Mouse (Mus musculus) embryonic facial prominence, embryonic 15.5 days (tissue): Measurements from ENCODE around the gene Rec8. TPM values are rescaled to one million over a fixed set of nuclear protein-coding genes. Genes with fewer than 3 reads are reported as not detected.

Experiments used
- ATAC-seq: fragments of 200-750 bp; cut with Nextera tagmentation; 2 replicates; pipeline ENCODE4 v1.8.0; 2017; ENCODE audit warnings: low read depth, moderate TSS enrichment; ENCODE audit not compliant: insufficient number of reproducible peaks, low FRiP score, low TSS enrichment
- H3K27ac ChIP-seq: fragments of 300-500 bp; sonication (generic); replicated peaks from 2 replicates; pipeline ENCODE4 v1.5.1; 2015; ENCODE audit warnings: mild to moderate bottlenecking, inconsistent platforms
- H3K27me3 ChIP-seq: fragments of 300-500 bp; sonication (generic); 2 replicates; pipeline ENCODE4 v1.6.1; 2015; ENCODE audit warnings: inconsistent platforms
- H3K36me3 ChIP-seq: fragments of 300-500 bp; sonication (generic); 2 replicates; pipeline ENCODE4 v1.6.1; 2015; ENCODE audit warnings: mild to moderate bottlenecking, inconsistent platforms
- H3K4me1 ChIP-seq: fragments of 300-500 bp; sonication (generic); 2 replicates; pipeline ENCODE4 v1.6.1; 2015; ENCODE audit warnings: inconsistent platforms
- H3K4me2 ChIP-seq: fragments of 300-500 bp; sonication (generic); replicated peaks from 2 replicates; pipeline ENCODE4 v1.6.1; 2015; ENCODE audit warnings: mild to moderate bottlenecking, inconsistent platforms
- H3K4me3 ChIP-seq: fragments of 300-500 bp; sonication (generic); replicated peaks from 2 replicates; pipeline ENCODE4 v1.5.1; 2015; ENCODE audit warnings: mild to moderate bottlenecking, inconsistent platforms
- H3K9ac ChIP-seq: fragments of 300-500 bp; sonication (generic); 2 replicates; pipeline ENCODE4 v1.6.1; 2015; ENCODE audit warnings: inconsistent platforms
- H3K9me3 ChIP-seq: fragments of 300-500 bp; sonication (generic); replicated peaks from 2 replicates; pipeline ENCODE4 v1.6.1; 2016; ENCODE audit warnings: inconsistent platforms
- WGBS: fragments of 180-500 bp; shearing (Covaris S2); methylation state at CpG from one replicate; pipeline ENCODE4 v1.1.7; 2015; 5-methylcytosine and 5-hydroxymethylcytosine counted together
- polyA plus RNA-seq: library from polyadenylated mRNA; unstranded; fragments of >200 nt; fragmentation: Nextera tagmentation; extraction: Ambion mirVana; gene quantifications from 2 replicates; pipeline ENCODE4 v1.2.1, GENCODE M21; 2015

The Rec8 gene
- polyA plus RNA-seq, 1 experiment from 2014 or later, result 2.9 TPM

DNA sequence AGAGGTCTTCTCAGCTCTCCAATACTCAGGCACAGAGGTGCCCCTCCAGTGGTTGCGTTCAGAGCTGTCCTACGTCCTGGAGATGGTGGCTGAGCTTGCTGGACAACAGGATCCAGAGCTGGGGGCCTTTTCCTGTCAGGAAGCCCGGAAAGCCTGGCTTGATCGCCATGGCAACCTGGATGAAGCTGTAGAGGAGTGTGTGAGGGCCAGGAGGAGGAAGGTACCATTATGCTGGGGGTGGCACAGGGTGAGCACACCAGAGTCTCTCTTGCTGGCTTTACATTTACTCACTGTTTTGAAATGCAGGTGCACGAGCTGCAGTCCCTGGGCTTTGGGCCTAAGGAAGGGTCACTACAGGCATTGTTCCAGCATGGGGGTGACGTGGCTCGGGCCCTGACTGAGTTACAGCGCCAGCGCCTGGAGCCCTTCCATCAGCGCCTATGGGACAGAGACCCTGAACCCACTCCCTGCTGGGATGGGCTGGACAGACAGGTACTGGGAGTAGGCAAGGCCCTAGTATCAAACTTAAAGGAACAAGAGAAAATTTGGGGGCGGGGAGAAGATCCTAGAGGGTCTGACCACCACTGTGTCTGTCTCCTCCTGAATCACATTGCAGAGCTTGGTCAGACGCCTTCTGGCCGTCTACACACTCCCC, 21.7 kb upstream of the Rec8 start:
- Histone ChIP-seq H3K27ac (no peak overlapping the region), H3K4me2 (no peak overlapping the region), H3K9ac (no peak overlapping the region), H3K27me3 (no peaks in the 10 kb centered on the region), H3K9me3 (no peaks in the 10 kb centered on the region), H3K4me1 (peaks cover 12% of the 10 kb centered on the region), H3K4me3 (no peak overlapping the region), H3K36me3 (peaks cover 67% of the 10 kb centered on the region)
- no peak for ATAC-seq
- 81% methylated on average over 13 of the region's 13 CpGs for WGBS

DNA sequence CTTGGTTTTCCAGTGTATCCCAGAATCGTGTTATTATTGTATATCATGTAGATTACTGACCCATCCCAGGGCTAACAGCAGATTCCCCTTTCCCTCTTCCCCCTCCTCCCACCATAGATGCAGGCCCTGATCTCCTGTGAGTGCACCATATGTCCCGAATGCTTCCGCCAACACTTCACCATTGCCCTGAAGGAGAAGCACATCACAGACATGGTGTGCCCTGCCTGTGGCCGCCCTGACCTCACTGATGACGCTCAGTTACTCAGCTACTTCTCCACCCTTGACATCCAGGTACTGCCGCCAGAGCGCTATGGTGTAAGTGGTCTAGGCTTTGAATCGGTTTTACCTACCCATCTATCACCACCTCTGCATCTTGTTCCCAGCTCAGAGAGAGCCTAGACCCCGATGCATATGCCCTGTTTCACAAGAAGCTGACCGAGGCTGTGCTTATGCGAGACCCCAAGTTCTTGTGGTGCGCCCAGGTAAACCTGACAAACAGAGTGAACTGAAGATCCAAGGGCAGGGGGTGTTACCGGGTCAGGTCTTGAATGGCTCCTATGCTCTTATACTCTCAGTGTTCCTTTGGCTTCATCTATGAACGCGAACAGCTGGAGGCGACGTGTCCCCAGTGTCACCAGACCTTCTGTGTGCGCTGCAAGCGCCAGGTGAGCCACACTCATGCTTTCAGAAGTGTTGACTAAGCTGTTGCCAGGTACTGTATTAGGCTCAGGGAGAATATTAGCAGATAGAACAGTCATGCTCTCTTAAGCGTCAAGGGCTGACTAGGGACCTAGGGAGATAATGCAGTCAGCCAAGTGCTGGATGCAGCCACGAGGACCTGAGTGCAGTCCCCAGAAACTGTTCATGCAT, 19.1 kb upstream of the Rec8 start:
- H3K27me3 ChIP-seq, result no peaks in the 10 kb centered on the region
- H3K4me1 ChIP-seq, result peaks cover 7% of the 10 kb centered on the region
- H3K4me3 ChIP-seq, result no peak overlapping the region
- no peaks in the 10 kb centered on the region for H3K9me3 ChIP-seq
- H3K4me2 ChIP-seq, result no peak overlapping the region
- no peak overlapping the region for H3K27ac ChIP-seq
- no peak for ATAC-seq
- peaks cover 86% of the 10 kb centered on the region for H3K36me3 ChIP-seq
- H3K9ac ChIP-seq, result no peak overlapping the region
- 93% methylated on average over 21 of the region's 21 CpGs for WGBS

DNA sequence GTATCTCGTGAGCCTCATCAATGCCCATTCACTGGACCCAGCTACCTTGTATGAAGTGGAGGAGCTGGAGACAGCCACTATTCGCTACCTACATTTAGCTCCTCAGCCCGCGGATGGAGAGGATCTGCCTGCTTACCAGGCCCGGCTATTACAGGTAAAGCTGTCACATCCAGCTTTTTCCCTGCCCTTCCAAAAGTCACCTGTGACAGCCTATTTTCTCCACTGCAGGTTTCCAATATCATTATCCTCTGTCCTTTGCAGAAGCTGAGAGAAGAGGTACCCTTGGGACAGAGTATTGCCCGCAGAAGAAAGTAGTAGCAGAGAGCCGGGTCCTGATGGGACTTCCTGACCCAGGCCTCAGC, 14.6 kb upstream of the Rec8 start, which contains the start of gene Irf9:
TSS of gene Irf9 (plus strand) at position 301 of the 362 bp plus-strand sequence.
- H3K4me3 ChIP-seq, result peak within 1 kb of the TSS; percentile 39
- H3K9ac ChIP-seq, result peak within 1 kb of the TSS; percentile 2; the same call in 1 of the 2 replicates
- peak within 1 kb of the TSS; percentile 45 for H3K4me2 ChIP-seq
- no peaks in the 10 kb centered on the region for H3K27me3 ChIP-seq
- peaks cover 19% of the 10 kb centered on the region for H3K4me1 ChIP-seq
- ATAC-seq, result no peak
- no peaks in the 10 kb centered on the region for H3K9me3 ChIP-seq
- WGBS, result 80% methylated on average over 7 of the region's 7 CpGs
- peaks cover 75% of the 10 kb centered on the region for H3K36me3 ChIP-seq
- peak within 1 kb of the TSS; percentile 63 for H3K27ac ChIP-seq

DNA sequence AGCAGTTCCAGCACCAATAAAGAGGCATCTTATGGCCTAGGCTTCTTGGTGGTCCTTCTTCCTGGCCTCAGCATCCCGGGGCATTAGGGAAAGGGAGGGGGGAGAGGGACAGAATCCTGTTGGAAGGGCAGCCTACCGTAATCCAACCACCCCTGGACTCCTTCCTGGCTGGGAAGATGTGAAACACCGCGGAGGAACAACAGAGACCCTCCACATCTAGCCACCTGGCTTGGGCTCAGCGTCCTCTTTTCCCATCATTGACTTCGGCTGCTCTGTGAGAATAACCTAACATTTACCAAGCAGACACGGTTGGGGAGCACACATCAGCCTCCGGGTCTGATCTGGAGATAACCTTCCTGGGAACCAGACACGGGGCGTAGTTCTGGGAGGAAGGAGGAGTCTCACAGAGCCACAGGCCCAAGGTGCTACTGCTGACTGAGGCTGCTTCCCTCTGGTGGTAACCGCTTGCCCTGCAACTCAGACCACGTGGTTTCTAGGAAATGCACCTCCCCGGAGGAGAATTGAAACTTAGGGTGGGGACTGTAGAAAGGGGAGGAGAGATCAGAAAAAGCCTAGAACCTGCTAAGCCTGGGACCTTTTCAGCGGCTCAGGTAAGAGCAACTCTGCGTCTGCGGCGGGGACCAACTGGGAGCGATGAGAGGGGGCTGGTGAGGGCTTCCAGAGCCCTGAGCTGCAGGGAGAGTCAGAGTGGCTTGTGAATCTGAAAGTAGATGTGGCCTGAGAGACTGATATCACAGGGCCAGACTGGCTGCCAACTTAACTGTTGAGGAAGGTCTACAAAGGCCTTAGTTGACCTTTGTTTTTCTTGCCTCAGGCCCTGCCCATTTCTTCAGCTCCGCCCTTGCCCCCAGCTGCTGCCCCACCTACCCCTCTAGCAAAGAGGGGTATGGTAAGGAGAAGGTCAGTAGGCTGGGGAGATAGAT, 13.9 kb upstream of the Rec8 start:
- H3K9ac ChIP-seq, result peak overlapping the region; percentile 2; the same call in 1 of the 2 replicates
- 14% methylated on average over 19 of the region's 19 CpGs for WGBS
- peak overlapping the region; percentile 45 for H3K4me2 ChIP-seq
- peak; percentile 86 for ATAC-seq
- peaks cover 19% of the 10 kb centered on the region for H3K4me1 ChIP-seq
- H3K27ac ChIP-seq, result peak overlapping the region; percentile 63
- no peaks in the 10 kb centered on the region for H3K27me3 ChIP-seq
- H3K4me3 ChIP-seq, result peak overlapping the region; percentile 39
- no peaks in the 10 kb centered on the region for H3K9me3 ChIP-seq
- peaks cover 75% of the 10 kb centered on the region for H3K36me3 ChIP-seq

DNA sequence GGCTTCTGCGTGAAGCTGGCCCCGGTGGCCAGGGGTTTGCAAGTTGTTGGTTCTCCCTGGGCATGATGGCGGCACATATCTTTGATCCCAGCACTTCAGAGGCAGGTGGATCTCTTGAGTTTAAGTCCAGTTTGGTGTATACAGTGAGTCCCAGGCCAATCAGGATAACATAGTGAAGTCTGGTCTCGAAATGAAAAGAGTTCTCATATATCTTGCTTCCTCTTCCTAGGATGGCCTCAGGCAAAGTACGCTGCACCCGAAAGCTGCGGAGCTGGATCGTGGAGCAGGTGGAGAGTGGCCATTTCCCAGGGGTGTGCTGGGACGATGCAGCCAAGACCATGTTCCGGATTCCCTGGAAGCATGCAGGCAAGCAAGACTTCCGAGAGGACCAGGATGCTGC, 13.0 kb upstream of the Rec8 start:
- Histone ChIP-seq H3K9ac (no peak overlapping the region), H3K27ac (no peak overlapping the region), H3K4me2 (0 out of 2 replicates have a peak overlapping the region, but pooled peaks have one; percentile 8), H3K4me1 (peaks cover 19% of the 10 kb centered on the region), H3K27me3 (no peaks in the 10 kb centered on the region), H3K9me3 (no peaks in the 10 kb centered on the region), H3K4me3 (peak overlapping the region; percentile 39; the same call in 1 of the 2 replicates), H3K36me3 (peaks cover 72% of the 10 kb centered on the region)
- WGBS, result 80% methylated on average over 11 of the region's 11 CpGs
- no peak for ATAC-seq

DNA sequence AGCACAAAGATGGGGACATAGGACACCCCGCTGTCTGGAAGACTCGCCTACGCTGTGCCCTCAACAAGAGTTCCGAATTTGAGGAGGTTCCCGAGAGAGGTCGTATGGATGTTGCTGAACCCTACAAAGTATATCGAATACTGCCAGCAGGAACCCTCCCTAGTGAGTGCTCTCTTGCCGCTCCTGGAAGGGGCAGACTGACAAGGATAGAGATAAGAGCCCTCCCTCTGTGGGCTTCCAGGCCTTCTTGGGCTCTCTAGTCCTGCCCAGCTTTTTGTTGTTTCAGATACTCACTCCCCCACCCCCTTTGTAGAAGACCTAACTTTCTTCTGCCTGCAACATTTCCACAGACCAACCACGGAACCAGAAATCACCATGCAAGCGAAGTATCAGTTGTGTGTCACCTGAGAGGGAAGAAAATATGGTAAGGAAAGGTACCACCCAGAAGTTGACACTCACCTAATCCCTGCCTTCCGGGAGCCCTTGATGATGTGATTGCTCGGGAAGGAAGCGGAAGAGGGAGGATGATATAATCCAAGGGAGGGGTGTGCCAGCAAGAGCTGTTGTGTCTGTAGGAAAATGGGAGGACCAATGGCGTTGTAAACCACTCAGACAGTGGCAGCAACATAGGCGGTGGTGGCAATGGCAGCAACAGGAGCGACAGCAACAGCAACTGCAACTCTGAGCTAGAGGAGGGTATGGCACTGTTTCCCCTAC, 11.9 kb upstream of the Rec8 start:
- no peak for ATAC-seq
- H3K36me3 ChIP-seq, result peaks cover 66% of the 10 kb centered on the region
- H3K4me1 ChIP-seq, result peaks cover 19% of the 10 kb centered on the region
- H3K4me3 ChIP-seq, result no peak overlapping the region
- no peak overlapping the region for H3K9ac ChIP-seq
- H3K9me3 ChIP-seq, result no peaks in the 10 kb centered on the region
- no peak overlapping the region for H3K4me2 ChIP-seq
- no peak overlapping the region for H3K27ac ChIP-seq
- no peaks in the 10 kb centered on the region for H3K27me3 ChIP-seq
- 89% methylated on average over 16 of the region's 16 CpGs for WGBS

DNA sequence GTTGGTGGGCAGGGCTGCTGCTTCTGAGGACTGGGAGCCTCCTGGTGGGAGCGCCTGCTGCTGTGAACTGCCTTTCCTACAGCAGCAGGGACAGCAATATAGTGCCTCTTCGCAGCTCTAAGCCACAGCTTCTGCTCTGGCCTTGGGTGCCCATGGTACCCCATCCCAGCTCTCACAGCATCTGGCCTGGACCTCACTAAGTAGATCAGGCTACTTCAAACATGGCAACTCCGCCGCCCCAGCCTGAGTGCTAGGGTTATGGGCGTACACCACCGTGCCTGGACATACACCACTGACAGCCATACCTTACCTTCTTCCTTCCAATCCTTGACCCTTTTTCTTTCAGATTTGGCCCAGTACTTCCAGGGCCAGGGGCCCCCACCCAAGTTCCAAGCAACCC, 9.5 kb upstream of the Rec8 start:
- no peaks in the 10 kb centered on the region for H3K27me3 ChIP-seq
- 91% methylated on average over 6 of the region's 6 CpGs for WGBS
- no peak overlapping the region for H3K9ac ChIP-seq
- no peaks in the 10 kb centered on the region for H3K9me3 ChIP-seq
- peaks cover 45% of the 10 kb centered on the region for H3K36me3 ChIP-seq
- ATAC-seq, result no peak
- no peak overlapping the region for H3K27ac ChIP-seq
- peaks cover 17% of the 10 kb centered on the region for H3K4me1 ChIP-seq
- H3K4me3 ChIP-seq, result no peak overlapping the region
- H3K4me2 ChIP-seq, result no peak overlapping the region

DNA sequence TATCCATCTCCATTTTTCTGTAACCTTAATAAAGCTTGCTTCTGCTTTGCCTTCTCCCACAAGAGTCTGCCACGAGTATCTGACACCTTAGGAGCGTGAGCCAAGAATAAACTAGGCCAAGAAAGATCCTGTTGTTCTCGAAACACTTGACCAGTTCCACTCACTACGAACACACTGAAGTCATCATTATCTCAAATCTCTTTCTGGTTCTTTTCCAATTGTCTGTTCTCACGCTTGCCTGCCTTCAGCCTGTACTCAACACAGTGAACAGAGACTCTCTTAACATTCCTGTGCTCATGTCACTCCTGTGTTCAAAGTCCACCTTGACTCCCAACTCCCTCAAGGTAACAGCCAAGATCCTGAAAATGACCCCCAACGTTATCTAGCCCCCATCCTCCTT, 4.5 kb upstream of the Rec8 start:
- Histone ChIP-seq H3K4me3 (no peak overlapping the region), H3K4me1 (no peaks in the 10 kb centered on the region), H3K4me2 (no peak overlapping the region), H3K27me3 (no peaks in the 10 kb centered on the region), H3K27ac (no peak overlapping the region), H3K9me3 (no peaks in the 10 kb centered on the region), H3K9ac (no peak overlapping the region), H3K36me3 (peaks cover 17% of the 10 kb centered on the region)
- ATAC-seq, result no peak
- 62% methylated on average over 6 of the region's 6 CpGs for WGBS

DNA sequence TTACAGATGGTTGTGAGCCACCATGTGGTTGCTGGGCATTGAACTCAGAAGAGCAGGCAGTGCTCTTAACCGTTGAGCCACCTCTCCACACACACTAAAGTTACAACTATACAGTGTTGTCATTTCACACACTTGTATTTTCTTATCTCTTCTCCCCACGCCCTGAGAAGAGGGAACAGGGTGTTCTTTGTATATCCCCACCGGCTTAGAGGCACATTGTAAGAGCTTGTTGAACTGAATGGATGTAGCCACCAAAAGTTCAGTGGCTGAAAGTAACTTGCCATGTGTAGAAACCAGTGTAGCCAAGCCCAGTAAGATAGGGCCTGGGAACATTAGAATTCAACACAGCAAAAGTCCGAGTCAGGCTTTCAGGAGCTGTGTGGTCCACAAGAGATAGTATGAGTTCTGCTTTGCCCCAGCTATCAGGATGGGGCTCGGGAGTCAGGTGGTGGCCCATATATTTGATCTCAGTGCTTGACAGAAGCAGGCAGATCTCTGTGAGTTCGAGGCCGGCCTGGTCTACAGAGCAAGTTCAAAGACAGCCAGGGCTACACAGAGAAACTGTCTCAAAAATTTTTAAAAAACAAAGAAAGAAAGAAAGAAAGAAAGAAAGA, 3.2 kb upstream of the Rec8 start:
- Histone ChIP-seq H3K27ac (no peak overlapping the region), H3K36me3 (peaks cover 5% of the 10 kb centered on the region; the same call in 1 of the 2 replicates), H3K4me3 (no peak overlapping the region), H3K4me2 (no peak overlapping the region), H3K4me1 (no peaks in the 10 kb centered on the region), H3K9ac (no peak overlapping the region), H3K9me3 (no peaks in the 10 kb centered on the region), H3K27me3 (no peaks in the 10 kb centered on the region)
- 75% methylated on average over 7 of the region's 7 CpGs for WGBS
- no peak for ATAC-seq

DNA sequence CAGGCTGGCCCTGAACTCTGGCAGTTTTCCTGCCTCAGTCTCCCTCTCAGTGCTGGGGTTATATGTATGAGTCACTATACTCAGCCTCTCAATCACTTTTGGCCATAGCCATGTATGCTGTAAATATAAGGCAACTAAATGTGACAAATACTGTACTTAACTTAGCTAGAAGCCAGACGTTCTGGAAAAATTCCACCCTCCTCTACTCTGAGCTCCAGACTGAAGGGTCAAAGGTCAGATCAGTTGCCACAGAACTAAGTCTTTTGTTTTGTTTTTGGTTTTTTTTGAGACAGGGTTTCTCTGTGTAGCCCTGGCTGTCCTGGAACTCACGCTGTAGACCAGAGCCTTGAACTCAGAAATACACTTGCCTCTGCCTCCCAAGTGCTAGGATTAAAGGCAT, 2.0 kb upstream of the Rec8 start:
- H3K9me3 ChIP-seq, result no peaks in the 10 kb centered on the region
- H3K4me3 ChIP-seq, result no peak overlapping the region
- no peaks in the 10 kb centered on the region for H3K4me1 ChIP-seq
- no peak overlapping the region for H3K9ac ChIP-seq
- H3K4me2 ChIP-seq, result no peak overlapping the region
- WGBS, result 30% methylated on average over 2 of the region's 2 CpGs
- no peak for ATAC-seq
- H3K27ac ChIP-seq, result no peak overlapping the region
- H3K36me3 ChIP-seq, result no peaks in the 10 kb centered on the region
- no peaks in the 10 kb centered on the region for H3K27me3 ChIP-seq
